Mouse (Mus musculus): ENCODE data around the gene Olfr639.
"Not testable (repeated sequence)": the region's sequence is repeated elsewhere in the genome, so short reads cannot be mapped to it uniquely, and the experiment has no call there.

The Olfr639 gene

GRCm38 (mm10) chr7:104017203-104017602, at the start of gene Olfr639:
TSS of gene Olfr639 (minus strand) at chr7:104017303.
- DNase-seq (ENCODE audit: low read depth, low spot score): no peak

- DNase-seq (ENCODE audit: low read depth, low spot score): no peak
Measured at GRCm38 (mm10) chr7:104061345-104061744, 44.2 kb upstream of the Olfr639 start, which contains the start of gene 4930516K23Rik. TSS of gene 4930516K23Rik (minus strand) at chr7:104061445.

- no peak for DNase-seq (ENCODE audit: low read depth, low spot score)
Measured at GRCm38 (mm10) chr7:104059215-104059614, 42.1 kb upstream of the Olfr639 start.

- no peak for DNase-seq (ENCODE audit: low read depth, low spot score)
Measured at GRCm38 (mm10) chr7:104052566-104052965, 35.5 kb upstream of the Olfr639 start, which contains the start of gene Olfr642. TSS of gene Olfr642 (minus strand) at chr7:104052666.

GRCm38 (mm10) chr7:104050745-104051144, 33.6 kb upstream of the Olfr639 start:
- DNase-seq (ENCODE audit: low read depth, low spot score): no peak

- no peak for DNase-seq (ENCODE audit: low read depth, low spot score)
Measured at GRCm38 (mm10) chr7:104035145-104035544, 18.0 kb upstream of the Olfr639 start, which contains the start of gene Olfr641. TSS of gene Olfr641 (plus strand) at chr7:104035445.

- no peak for DNase-seq (ENCODE audit: low read depth, low spot score)
Measured at GRCm38 (mm10) chr7:104026978-104027377, 9.9 kb upstream of the Olfr639 start.

- DNase-seq (ENCODE audit: low read depth, low spot score): no peak
Measured at GRCm38 (mm10) chr7:104025473-104025872, 8.4 kb upstream of the Olfr639 start, which contains the start of gene Olfr640. TSS of gene Olfr640 (minus strand) at chr7:104025573.

GRCm38 (mm10) chr7:104021651-104022050, 4.5 kb upstream of the Olfr639 start:
- no peak for DNase-seq (ENCODE audit: low read depth, low spot score)

- no peak for DNase-seq (ENCODE audit: low read depth, low spot score)
Measured at GRCm38 (mm10) chr7:104018953-104019352, 1.9 kb upstream of the Olfr639 start.

- DNase-seq (ENCODE audit: low read depth, low spot score): no peak
Measured at GRCm38 (mm10) chr7:103999124-103999523, 18.0 kb downstream of the Olfr639 start.

- no peak for DNase-seq (ENCODE audit: low read depth, low spot score)
Measured at GRCm38 (mm10) chr7:103998446-103998845, 18.7 kb downstream of the Olfr639 start, which contains the start of gene Olfr638. TSS of gene Olfr638 (plus strand) at chr7:103998746.

- DNase-seq (ENCODE audit: low read depth, low spot score): no peak
Measured at GRCm38 (mm10) chr7:103971782-103972181, 45.3 kb downstream of the Olfr639 start.

GRCm38 (mm10) chr7:103970852-103971251, 46.3 kb downstream of the Olfr639 start, which contains the start of gene Olfr635:
TSS of gene Olfr635 (plus strand) at chr7:103971152.
- DNase-seq (ENCODE audit: low read depth, low spot score): no peak

- DNase-seq (ENCODE audit: low read depth, low spot score): not testable (repeated sequence)
Measured at GRCm38 (mm10) chr7:103966873-103967272, 50.2 kb downstream of the Olfr639 start.

All from WW6 (cell line).